Mouse (Mus musculus) liver, embryonic 16.5 days (tissue): Measurements from ENCODE around the gene Ncam1. TPM values are rescaled to one million over a fixed set of nuclear protein-coding genes. Genes with fewer than 3 reads are reported as not detected.

Experiments used
- ATAC-seq: fragments of 200-750 bp; cut with Nextera tagmentation; 2 replicates; pipeline ENCODE4 v1.8.0; 2017; ENCODE audit warnings: low read depth, mild to moderate bottlenecking, moderate number of reproducible peaks, moderate library complexity
- H3K27ac ChIP-seq: fragments of 300-500 bp; sonication (generic); 2 replicates; pipeline ENCODE4 v1.5.1; 2014; ENCODE audit warnings: mild to moderate bottlenecking, low read length
- H3K27me3 ChIP-seq: fragments of 300-500 bp; sonication (generic); 2 replicates; pipeline ENCODE4 v1.6.1; 2014; ENCODE audit warnings: low read depth, low read length, mixed read lengths; ENCODE audit not compliant: control insufficient read depth, insufficient read depth
- H3K36me3 ChIP-seq: fragments of 300-500 bp; sonication (generic); 2 replicates; pipeline ENCODE4 v1.6.1; 2014; ENCODE audit warnings: mild to moderate bottlenecking; ENCODE audit not compliant: control insufficient read depth, insufficient read depth
- H3K4me1 ChIP-seq: fragments of 300-500 bp; sonication (generic); 2 replicates; pipeline ENCODE4 v1.6.1; 2014; ENCODE audit warnings: low read depth, low read length, mixed read lengths; ENCODE audit not compliant: control insufficient read depth
- H3K4me2 ChIP-seq: fragments of 300-500 bp; sonication (generic); 2 replicates; pipeline ENCODE4 v1.6.1; 2014; ENCODE audit warnings: low read depth, low read length, mixed read lengths
- H3K4me3 ChIP-seq: fragments of 300-500 bp; sonication (generic); 2 replicates; pipeline ENCODE4 v1.5.1; 2014; ENCODE audit warnings: low read depth, mild to moderate bottlenecking, low read length
- H3K9ac ChIP-seq: fragments of 300-500 bp; sonication (generic); 2 replicates; pipeline ENCODE4 v1.6.1; 2014; ENCODE audit warnings: low read depth, low read length
- H3K9me3 ChIP-seq: fragments of 300-500 bp; sonication (generic); replicated peaks from 2 replicates; pipeline ENCODE4 v1.6.1; 2016; ENCODE audit warnings: low read length; ENCODE audit not compliant: control insufficient read depth
- WGBS: fragments of 180-500 bp; shearing (Covaris S2); extraction: QIAGEN DNeasy Blood & Tissue Kit; methylation state at CpG from one replicate; pipeline ENCODE4 v1.1.7; 2014; ENCODE audit not compliant: insufficient replicate concordance; 5-methylcytosine and 5-hydroxymethylcytosine counted together
- polyA plus RNA-seq: library from polyadenylated mRNA; unstranded; fragments of >200 nt; fragmentation: Nextera tagmentation; extraction: Ambion mirVana; gene quantifications from 2 replicates; pipeline ENCODE4 v1.2.1, GENCODE M21; 2015

Ncam1 gene
- polyA plus RNA-seq, 1 experiment from 2014 or later = 4.6 TPM

GRCm38 (mm10) chr9:49606717-49607116, 192.0 kb downstream of the Ncam1 start:
- 36% methylated on average over 2 of the region's 2 CpGs for WGBS
- Histone ChIP-seq H3K27me3 (no peaks in the 10 kb centered on the region), H3K27ac (no peak overlapping the region), H3K4me2 (no peak overlapping the region), H3K36me3 (no peaks in the 10 kb centered on the region), H3K9me3 (no peaks in the 10 kb centered on the region), H3K9ac (no peak overlapping the region), H3K4me3 (no peak overlapping the region), H3K4me1 (no peaks in the 10 kb centered on the region)
- ATAC-seq = no peak

GRCm38 (mm10) chr9:49606317-49606716, 192.4 kb downstream of the Ncam1 start:
- no peaks in the 10 kb centered on the region for H3K36me3 ChIP-seq
- H3K9me3 ChIP-seq = no peaks in the 10 kb centered on the region
- no peak overlapping the region for H3K4me3 ChIP-seq
- ATAC-seq = no peak
- no peaks in the 10 kb centered on the region for H3K27me3 ChIP-seq
- no peak overlapping the region for H3K4me2 ChIP-seq
- no peaks in the 10 kb centered on the region for H3K4me1 ChIP-seq
- no peak overlapping the region for H3K27ac ChIP-seq
- WGBS = 35% methylated on average over 5 of the region's 5 CpGs
- no peak overlapping the region for H3K9ac ChIP-seq

GRCm38 (mm10) chr9:49605791-49606190, 192.9 kb downstream of the Ncam1 start:
- Histone ChIP-seq H3K4me3 (no peak overlapping the region), H3K36me3 (no peaks in the 10 kb centered on the region), H3K9me3 (no peaks in the 10 kb centered on the region), H3K4me2 (no peak overlapping the region), H3K27ac (no peak overlapping the region), H3K9ac (no peak overlapping the region), H3K4me1 (no peaks in the 10 kb centered on the region), H3K27me3 (no peaks in the 10 kb centered on the region)
- 54% methylated on average over 4 of the region's 4 CpGs for WGBS
- ATAC-seq = no peak

GRCm38 (mm10) chr9:49605351-49605750, 193.4 kb downstream of the Ncam1 start:
- 73% methylated on average over 3 of the region's 3 CpGs for WGBS
- Histone ChIP-seq H3K4me1 (no peaks in the 10 kb centered on the region), H3K4me2 (no peak overlapping the region), H3K4me3 (no peak overlapping the region), H3K27me3 (no peaks in the 10 kb centered on the region), H3K27ac (no peak overlapping the region), H3K36me3 (no peaks in the 10 kb centered on the region), H3K9ac (no peak overlapping the region), H3K9me3 (no peaks in the 10 kb centered on the region)
- no peak for ATAC-seq

- Histone ChIP-seq H3K27me3 (no peaks in the 10 kb centered on the region), H3K4me2 (no peak overlapping the region), H3K9me3 (no peaks in the 10 kb centered on the region), H3K27ac (no peak overlapping the region), H3K36me3 (no peaks in the 10 kb centered on the region), H3K4me1 (no peaks in the 10 kb centered on the region), H3K9ac (no peak overlapping the region), H3K4me3 (no peak overlapping the region)
- no peak for ATAC-seq
- WGBS = 59% methylated on average over 4 of the region's 4 CpGs
Measured at GRCm38 (mm10) chr9:49601215-49601614, 197.5 kb downstream of the Ncam1 start.

GRCm38 (mm10) chr9:49595635-49596348, 202.9 kb downstream of the Ncam1 start:
- H3K9me3 ChIP-seq = no peaks in the 10 kb centered on the region

GRCm38 (mm10) chr9:49594876-49595634, 203.7 kb downstream of the Ncam1 start:
- Histone ChIP-seq H3K27me3 (no peaks in the 10 kb centered on the region), H3K4me2 (no peak overlapping the region), H3K9me3 (no peaks in the 10 kb centered on the region), H3K36me3 (no peaks in the 10 kb centered on the region), H3K9ac (no peak overlapping the region), H3K4me3 (no peak overlapping the region), H3K27ac (no peak overlapping the region), H3K4me1 (no peaks in the 10 kb centered on the region)
- no peak for ATAC-seq
- 45% methylated on average over 7 of the region's 7 CpGs for WGBS

More at GRCm38 (mm10) chr9:49595635-49596348, 202.9 kb downstream of the Ncam1 start:
- H3K27me3 ChIP-seq = no peaks in the 10 kb centered on the region
- no peak for ATAC-seq
- H3K27ac ChIP-seq = no peak overlapping the region
- WGBS = 53% methylated on average over 11 of the region's 11 CpGs
- no peaks in the 10 kb centered on the region for H3K36me3 ChIP-seq
- H3K4me3 ChIP-seq = no peak overlapping the region
- no peak overlapping the region for H3K4me2 ChIP-seq
- H3K4me1 ChIP-seq = no peaks in the 10 kb centered on the region
- no peak overlapping the region for H3K9ac ChIP-seq

GRCm38 (mm10) chr9:49593951-49594536, 204.7 kb downstream of the Ncam1 start:
- no peak overlapping the region for H3K9ac ChIP-seq
- no peaks in the 10 kb centered on the region for H3K36me3 ChIP-seq
- H3K27me3 ChIP-seq = no peaks in the 10 kb centered on the region
- ATAC-seq = peak; percentile 80
- WGBS = 48% methylated on average over 10 of the region's 10 CpGs
- no peaks in the 10 kb centered on the region for H3K9me3 ChIP-seq
- H3K4me3 ChIP-seq = no peak overlapping the region
- no peaks in the 10 kb centered on the region for H3K4me1 ChIP-seq
- no peak overlapping the region for H3K4me2 ChIP-seq
- no peak overlapping the region for H3K27ac ChIP-seq

GRCm38 (mm10) chr9:49592006-49592405, 206.7 kb downstream of the Ncam1 start:
- Histone ChIP-seq H3K36me3 (no peaks in the 10 kb centered on the region), H3K9me3 (no peaks in the 10 kb centered on the region), H3K4me1 (no peaks in the 10 kb centered on the region), H3K27me3 (no peaks in the 10 kb centered on the region), H3K4me3 (no peak overlapping the region), H3K27ac (no peak overlapping the region), H3K4me2 (no peak overlapping the region), H3K9ac (no peak overlapping the region)
- ATAC-seq = no peak
- 49% methylated on average over 2 of the region's 2 CpGs for WGBS
